Mouse (Mus musculus): ENCODE results near the gene Triap1.
"Not testable (repeated sequence)": the region's sequence is repeated elsewhere in the genome, so short reads cannot be mapped to it uniquely, and the experiment has no call there.

Gene Triap1

GRCm38 (mm10) chr5:115333626-115334025 lies 7.4 kb upstream of the Triap1 start:
- DNase-seq (ENCODE audit: low spot score): no peak

- no peak for DNase-seq (ENCODE audit: low spot score)
Observed at GRCm38 (mm10) chr5:115340007-115340406, 1.0 kb upstream of the Triap1 start.

DNA sequence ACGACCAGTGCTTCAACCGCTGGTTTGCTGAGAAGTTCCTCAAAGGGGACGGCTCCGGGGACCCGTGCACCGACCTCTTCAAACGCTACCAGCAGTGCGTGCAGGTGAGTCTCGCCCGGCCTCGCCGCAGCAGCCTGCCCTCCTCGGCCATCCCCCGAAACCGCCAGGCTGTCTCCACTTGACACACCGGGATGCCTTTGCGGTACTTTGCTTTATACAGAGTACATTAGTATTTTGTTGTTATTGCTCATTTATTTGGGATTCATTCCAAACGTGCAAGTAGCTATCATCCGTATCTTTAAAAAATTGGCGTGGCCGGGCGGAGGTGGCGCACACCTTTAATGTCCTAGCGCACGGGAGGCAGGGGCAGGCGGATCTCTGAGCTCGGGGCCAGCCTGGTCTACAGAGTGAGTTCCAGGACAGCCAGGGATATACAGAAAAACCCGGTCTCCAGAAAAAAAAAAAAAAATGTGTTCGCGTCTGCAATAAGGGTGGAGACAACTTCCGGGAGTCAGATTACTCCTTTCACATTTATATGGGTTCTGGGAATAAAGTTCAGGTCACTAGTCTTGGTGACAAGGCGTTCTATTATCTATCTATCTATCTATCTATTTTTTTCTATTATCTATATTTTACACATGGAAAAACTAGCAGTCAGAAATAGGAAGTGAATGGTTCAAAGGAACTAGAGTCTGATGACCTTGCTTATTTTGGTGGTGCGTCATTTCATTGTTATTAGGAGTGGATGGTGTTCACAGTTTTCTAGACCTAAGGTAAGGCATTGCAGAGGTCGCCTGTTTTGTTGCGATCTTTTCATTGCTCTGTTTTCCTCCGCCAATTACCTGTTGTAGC lies 515 bp downstream of the Triap1 start:
- no peak for DNase-seq (ENCODE audit: low spot score)

GRCm38 (mm10) chr5:115347564-115347963 lies 6.5 kb downstream of the Triap1 start:
- peak; percentile 86 for DNase-seq (ENCODE audit: low spot score)

GRCm38 (mm10) chr5:115348546-115349224 lies 7.7 kb downstream of the Triap1 start, which contains the start of gene Cox6a1:
TSS of gene Cox6a1 (minus strand) at chr5:115348981.
- DNase-seq (ENCODE audit: low spot score): peak; percentile 99

DNA sequence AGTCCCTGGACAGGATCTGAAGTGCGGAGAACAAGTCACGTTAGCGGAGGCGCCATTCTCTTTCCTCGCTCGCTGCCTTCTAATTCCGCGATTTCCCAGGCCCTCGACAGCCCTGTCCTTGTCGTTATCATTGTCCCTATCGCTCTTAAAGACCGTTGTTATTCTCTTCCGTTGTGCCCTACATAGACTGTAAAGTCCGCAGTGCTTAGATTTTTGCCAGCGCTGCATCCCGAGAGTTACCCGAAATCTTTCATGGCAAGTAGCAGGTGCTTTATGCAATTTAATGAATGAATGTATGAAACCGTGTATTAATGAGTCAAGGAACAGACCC lies 8.2 kb downstream of the Triap1 start:
- DNase-seq (ENCODE audit: low spot score): no peak

- DNase-seq (ENCODE audit: low spot score): no peak
Observed at GRCm38 (mm10) chr5:115351348-115351747, 10.3 kb downstream of the Triap1 start.

DNA sequence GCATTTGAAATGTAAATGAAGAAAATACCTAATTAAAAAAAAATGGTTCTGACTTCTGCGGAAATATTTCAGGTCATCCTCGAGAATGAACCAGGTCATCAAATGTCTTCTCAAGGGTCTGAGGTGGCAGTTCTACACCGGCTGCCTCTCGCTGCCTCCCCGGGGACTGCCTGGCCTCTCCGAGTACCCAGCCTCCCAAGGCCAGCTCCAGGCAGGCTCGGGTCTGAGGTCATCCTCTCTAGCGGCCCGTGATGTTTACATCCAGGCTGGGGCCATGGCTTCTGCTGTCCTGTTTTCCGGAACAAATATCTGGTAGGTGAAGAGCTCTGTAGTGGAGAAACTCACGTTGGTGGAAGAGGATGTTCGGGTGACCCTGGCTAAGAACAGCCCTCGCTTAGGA lies 14.0 kb downstream of the Triap1 start:
- no peak for DNase-seq (ENCODE audit: low spot score)

DNA sequence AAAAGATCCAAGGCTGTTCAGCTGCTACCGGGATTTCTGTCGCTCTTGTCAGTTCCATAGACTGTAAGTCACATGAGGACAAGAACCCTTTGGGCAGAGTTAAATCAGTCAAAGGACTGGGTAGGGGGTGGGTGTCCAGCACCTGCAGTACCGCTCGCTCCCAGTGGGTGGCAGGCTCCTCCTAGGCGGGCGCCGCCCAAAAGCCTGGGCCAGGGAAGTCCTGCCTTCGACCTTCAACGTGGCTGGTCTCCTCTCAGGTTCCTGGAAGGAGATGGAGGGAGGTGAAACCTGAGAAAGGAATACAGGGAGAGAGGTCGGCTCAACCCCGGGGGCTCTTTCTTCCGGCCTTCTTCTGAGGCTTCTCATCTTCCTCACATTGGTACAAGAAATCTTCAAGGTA lies 17.8 kb downstream of the Triap1 start:
- peak; percentile 84 for DNase-seq (ENCODE audit: low spot score)

- no peak for DNase-seq (ENCODE audit: low spot score)
Observed at GRCm38 (mm10) chr5:115359438-115359837, 18.4 kb downstream of the Triap1 start.

GRCm38 (mm10) chr5:115359851-115360372 lies 18.9 kb downstream of the Triap1 start:
- no peak for DNase-seq (ENCODE audit: low spot score)

DNA sequence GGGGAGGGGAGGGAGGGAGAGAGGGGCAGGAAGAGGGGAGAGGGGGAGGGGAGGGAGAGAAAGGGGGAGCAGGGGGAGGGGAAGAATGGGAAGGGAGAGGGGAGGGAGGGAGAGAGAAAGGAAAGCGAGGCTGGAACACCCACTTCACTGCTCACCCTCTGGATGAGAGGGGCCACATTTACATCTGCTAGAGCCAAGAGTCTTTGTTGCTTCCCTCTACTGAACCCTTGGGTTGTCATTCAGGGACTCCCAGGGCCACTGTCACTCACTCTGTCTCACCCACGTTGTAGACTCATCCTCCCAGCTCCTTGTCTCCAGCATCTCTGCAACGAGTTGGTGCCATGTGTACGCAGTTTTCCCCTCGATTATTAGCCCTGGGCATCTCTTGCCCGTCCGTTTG lies 21.2 kb downstream of the Triap1 start:
- no peak for DNase-seq (ENCODE audit: low spot score)

DNA sequence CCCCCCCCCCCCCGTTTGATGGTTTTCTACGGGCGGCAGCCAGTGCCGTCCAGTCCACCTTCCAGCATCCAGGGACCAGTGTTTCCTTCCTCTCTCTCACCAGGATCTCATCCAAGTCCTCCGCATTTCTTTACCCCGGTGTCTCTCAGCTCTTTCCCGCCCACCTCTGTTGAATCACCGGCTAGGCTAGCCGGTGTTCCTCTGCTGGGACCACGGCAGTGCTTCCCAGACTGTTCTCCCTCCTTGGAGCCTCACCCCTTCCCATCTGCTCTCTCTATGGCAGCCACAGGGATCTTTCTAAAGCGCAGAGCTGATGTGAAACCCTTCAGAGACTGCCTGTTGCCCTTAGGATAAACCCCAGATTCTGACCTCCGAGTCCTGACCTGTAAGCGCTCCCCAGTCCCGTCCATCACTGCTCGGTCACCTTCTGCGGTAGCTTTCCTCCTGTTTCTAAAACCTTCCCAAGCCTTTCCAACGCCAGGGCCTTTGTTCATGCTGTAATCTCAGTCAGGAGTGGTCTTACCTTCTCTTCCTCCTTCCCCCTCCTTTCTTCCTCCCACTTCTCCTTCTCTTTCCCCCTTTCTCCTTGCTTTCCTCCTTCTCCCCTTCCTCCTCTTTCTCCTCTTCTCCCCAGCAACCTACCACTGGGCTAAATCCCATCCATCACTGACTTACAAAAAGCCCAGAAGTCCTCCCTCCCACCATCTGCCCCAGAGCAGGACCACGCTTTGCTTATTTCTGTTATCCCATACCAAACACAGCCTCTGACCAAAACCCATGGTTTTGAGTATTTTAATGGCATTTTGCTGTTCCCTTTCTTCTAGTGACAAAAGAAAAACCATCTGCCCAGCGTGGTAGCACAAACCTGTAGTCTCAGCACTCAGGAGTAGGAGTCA lies 22.0 kb downstream of the Triap1 start:
- no peak for DNase-seq (ENCODE audit: low spot score)

GRCm38 (mm10) chr5:115364782-115365181 lies 23.8 kb downstream of the Triap1 start:
- no peak for DNase-seq (ENCODE audit: low spot score)

DNA sequence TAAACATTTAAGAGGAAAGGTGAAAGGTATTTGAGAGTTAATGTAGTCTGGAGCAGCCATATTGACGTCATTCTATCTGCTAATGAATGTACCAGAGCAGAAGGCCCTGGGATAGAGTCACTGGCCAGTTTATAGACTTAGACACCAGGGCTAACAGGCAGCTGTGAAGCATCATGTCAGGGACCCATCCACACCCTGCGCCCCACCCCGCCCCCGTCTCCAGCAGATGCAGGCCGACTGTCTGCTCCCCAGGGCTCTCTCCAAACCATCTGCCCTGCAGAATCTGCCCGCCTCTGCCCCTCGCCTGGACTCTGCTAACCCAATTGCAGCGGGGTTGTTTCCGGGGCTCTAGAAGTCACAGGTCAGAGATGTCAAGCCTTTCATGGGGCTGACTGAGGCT lies 30.7 kb downstream of the Triap1 start:
- no peak for DNase-seq (ENCODE audit: low spot score)

DNA sequence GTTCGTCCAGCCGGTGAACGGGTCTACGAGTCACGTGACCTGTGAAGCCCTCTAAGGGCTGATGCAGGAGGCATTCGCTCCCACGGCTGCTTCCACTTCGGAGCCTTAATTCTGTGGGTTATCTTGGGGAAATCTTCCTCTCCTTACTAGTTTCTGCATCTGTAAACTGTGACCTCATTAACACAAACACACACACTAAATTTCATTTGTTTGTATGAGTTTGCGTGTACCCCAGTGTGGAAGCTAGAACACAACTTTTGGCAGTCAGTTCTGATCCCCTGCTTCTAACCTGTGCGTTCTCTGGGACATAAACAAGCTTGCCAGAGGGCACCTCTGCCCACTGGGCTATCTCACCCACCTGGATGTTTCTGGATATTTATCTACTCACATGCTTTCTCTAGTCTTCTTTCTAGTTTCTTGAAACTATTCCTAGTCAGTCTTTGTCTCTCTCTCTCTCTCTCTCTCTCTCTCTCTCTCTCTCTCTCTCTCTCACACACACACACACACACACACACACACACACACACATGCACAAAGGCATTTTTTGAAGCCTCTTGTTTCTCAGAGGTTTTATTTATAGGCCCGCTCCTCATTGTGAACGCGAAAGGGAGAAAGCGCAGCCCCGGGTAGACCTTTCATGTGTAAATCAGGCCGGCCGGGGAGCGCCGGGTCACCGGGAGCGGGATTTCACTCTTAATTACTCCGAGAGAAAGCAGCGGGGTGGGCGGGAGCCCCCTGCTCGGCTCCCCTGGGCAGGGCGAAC lies 32.6 kb downstream of the Triap1 start:
- DNase-seq (ENCODE audit: low spot score): no peak

DNA sequence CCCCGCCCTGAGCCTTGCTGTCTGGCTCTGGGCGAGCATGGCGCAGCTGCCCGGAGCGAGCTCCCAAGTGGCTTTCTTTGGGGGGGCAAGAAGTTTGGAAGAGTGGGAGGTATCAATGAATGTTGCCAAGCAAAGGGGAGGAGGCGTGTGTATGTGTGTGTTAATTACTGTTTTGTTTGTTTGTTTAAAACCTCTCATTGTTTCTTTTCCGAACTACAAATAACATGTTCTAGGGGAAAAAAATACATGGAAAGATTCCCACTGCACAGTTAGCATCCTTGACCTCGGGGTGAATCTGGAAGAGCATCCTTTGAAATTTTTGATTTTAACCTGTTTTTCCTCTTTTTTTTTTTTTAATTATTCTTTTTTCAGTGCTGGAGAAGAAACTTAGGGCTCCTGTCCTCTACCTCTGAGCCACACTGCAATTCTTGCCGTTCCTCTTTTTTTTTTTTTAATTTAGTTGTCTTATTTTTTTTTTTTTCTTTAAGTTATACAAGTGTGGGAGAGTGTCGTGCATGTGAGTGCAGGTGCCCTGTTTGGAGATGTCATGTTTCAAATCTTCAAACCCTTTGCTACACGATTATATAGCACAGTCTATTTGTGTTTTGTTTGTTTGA lies 33.3 kb downstream of the Triap1 start:
- no peak for DNase-seq (ENCODE audit: low spot score)

DNA sequence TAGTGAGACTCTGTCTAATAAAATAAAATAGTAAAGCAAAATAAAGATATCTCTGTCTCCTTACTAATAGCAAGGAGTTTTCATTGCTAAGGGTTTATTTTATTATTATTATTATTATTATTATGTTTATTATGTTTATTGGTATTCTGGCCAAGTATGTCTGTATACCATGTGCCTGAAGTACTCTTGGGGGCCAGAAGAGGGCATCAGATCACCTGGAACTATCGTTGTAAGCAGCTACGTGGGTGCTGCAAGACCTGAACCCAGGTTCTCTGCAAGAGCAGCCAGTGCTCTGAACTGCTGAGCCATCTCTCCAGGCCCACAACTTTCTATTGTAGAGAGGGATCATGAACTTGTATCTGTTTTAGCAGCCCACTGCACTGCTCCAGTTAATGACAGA lies 34.4 kb downstream of the Triap1 start:
- DNase-seq (ENCODE audit: low spot score): no peak

DNA sequence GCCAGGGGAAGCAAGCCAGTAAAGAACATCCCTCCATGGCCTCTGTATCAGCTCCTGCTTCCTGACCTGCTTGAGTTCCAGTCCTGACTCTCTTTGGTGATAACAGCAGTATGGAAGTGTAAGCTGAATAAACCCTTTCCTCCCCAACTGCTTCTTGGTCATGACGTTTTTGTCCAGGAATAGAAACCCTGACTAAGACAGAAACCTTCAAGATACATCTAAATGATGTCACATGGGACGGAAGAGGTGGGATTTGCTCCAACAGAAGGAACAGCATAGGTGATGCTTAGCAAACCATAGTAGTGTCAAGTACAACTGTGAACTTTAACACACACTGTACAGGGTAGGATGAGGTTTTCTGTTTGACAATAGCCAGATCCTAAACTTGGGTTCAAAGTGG lies 37.9 kb downstream of the Triap1 start:
- DNase-seq (ENCODE audit: low spot score): not testable (repeated sequence)

DNA sequence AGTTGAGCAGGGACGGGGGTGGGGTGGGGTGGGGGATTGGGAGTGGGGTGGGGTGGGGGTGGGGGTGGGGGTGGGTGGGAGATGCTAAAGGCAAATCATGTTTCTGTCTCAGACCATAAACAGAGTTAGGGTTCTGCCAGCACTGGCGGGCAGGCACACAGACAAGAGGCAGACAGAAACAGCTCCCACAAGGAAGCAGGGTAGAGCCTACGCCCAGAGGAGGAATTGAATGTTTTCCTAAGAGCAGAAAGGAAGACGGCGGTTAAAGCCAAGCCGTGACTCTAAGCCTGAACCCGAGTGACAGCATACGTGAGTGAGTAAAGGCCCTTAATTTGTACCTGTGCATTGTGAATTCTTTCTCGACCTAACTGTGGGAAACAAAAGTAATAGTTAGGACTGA lies 50.9 kb downstream of the Triap1 start:
- DNase-seq (ENCODE audit: low spot score): no peak

- no peak for DNase-seq (ENCODE audit: low spot score)
Observed at GRCm38 (mm10) chr5:115392969-115393368, 51.9 kb downstream of the Triap1 start.

All from adipocyte (in vitro differentiated cells).